Mouse (Mus musculus) small intestine, adult 2 months (tissue): ENCODE data around the gene Spcs1.

Source experiments
- CTCF ChIP-seq: fragments of 200-500 bp; IDR thresholded peaks from 2 replicates; pipeline ENCODE4 v1.5.1; 2012; ENCODE audit warnings: low read depth, mild to moderate bottlenecking, control low read depth, inconsistent platforms, low read length, moderate library complexity, mixed read lengths; ENCODE audit not compliant: insufficient replicate concordance, insufficient read length; ENCODE audit errors: extremely low read depth
- POLR2A ChIP-seq: fragments of 200-500 bp; IDR thresholded peaks from 2 replicates; pipeline ENCODE4 v1.6.1; 2012; ENCODE audit warnings: low read depth, mild to moderate bottlenecking, control low read depth, inconsistent platforms, low read length, moderate library complexity

DNA sequence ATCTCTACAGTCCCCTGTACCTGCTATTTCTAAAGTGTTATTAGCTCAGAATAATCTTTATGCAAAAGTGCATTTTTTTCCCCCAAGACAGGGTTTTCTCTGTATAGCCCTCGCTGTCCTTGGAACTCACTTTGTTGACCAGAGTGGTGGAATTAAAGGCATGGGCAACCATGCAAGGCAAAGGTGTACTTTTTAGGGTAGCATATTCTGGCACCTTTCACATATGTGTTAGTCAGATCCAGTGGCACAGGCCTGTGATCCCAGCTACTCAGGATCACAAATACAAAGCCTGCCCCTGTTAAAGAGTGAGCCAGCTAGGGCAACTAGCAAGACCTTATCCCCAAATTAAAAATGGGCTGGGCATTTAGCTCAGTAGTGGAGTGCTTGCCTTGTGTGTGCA lies 41.1 kb downstream of the Spcs1 start:
- TF ChIP-seq CTCF (no peak), POLR2A (no peak)
